In the genomic region with DNA sequence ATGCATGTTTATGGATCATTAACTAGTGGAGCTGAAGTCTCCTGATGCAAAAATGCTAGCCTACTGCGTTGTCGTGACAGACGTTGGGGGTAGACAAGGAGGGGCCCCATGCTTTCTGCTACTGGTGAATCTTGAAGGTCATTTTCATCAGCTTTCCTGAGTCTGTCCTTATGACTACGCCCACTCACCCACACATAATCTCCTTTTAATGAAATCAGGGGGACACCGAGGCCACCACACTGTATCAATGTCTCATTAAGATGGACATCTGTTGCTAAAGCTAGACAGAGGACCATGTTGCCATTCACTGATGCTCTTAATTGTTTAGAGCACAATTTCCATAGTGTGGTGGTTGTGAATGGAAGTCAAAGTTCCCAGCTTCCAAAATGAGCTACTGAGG, we compare ENCODE assay signal across 34 mouse cellular contexts.
"Had no signal": no experiment of that assay in that cellular context is flagged by ENCODE, and none has a peak within 500 bp of the region (broad histone marks: within the 10 kb centered on the region; RNA-seq: fewer than 3 reads in every experiment).

No protein-coding gene starts in this region.

- H3K4me2 ChIP-seq: heart, embryonic 11.5 days; heart, embryonic 12.5 days; heart, embryonic 13.5 days; heart, embryonic 15.5 days; hindbrain, embryonic 12.5 days; hindbrain, embryonic 14.5 days; hindbrain, embryonic 15.5 days; intestine, embryonic 15.5 days; kidney, embryonic 15.5 days had no signal

- H3K27me3 ChIP-seq: heart, embryonic 12.5 days; heart, embryonic 13.5 days; heart, embryonic 15.5 days; hindbrain, embryonic 12.5 days; hindbrain, embryonic 15.5 days; intestine, embryonic 15.5 days; kidney, embryonic 15.5 days had no signal

- H3K27ac ChIP-seq: heart, embryonic 10.5 days; heart, embryonic 13.5 days; heart, embryonic 15.5 days; hindbrain, embryonic 10.5 days; hindbrain, embryonic 12.5 days; hindbrain, embryonic 14.5 days; hindbrain, embryonic 15.5 days; hindbrain, postnatal 0 days; intestine, embryonic 15.5 days; kidney, embryonic 15.5 days; kidney, postnatal 0 days; layer of hippocampus, adult 2 months had no signal

- ATAC-seq: hindbrain, embryonic 16.5 days; hindbrain, postnatal 0 days; inflammation-experienced regulatory T-cells, adult 6 months; intestine, embryonic 15.5 days; intestine, embryonic 16.5 days; intestine, postnatal 0 days had no signal

- DNase-seq: heart, postnatal 10 days; heart, postnatal 14 days; heart, postnatal 36 days; heart, postnatal 4 days; kidney, adult 11 months; kidney, adult 18-20 months; kidney, adult 2 months; kidney, adult 8-10 months; kidney, adult 9 months; kidney, postnatal 10 days; kidney, postnatal 14 days; kidney, postnatal 25 days; kidney, postnatal 36 days; kidney, postnatal 4 days; layer of hippocampus, adult 9-11 months; layer of hippocampus, postnatal 36 days had no signal

- H3K4me3 ChIP-seq: heart, embryonic 10.5 days; heart, embryonic 12.5 days; heart, embryonic 13.5 days; heart, embryonic 15.5 days; hindbrain, embryonic 10.5 days; hindbrain, embryonic 12.5 days; hindbrain, embryonic 15.5 days; intestine, embryonic 15.5 days; kidney, embryonic 15.5 days; layer of hippocampus, adult 2 months had no signal

- H3K4me1 ChIP-seq: heart, embryonic 10.5 days; heart, embryonic 12.5 days; heart, embryonic 13.5 days; heart, embryonic 15.5 days; hindbrain, embryonic 15.5 days; intestine, embryonic 15.5 days; kidney, embryonic 15.5 days had no signal

- H3K9ac ChIP-seq: heart, embryonic 12.5 days; heart, embryonic 13.5 days; heart, embryonic 15.5 days; hindbrain, embryonic 12.5 days; hindbrain, embryonic 14.5 days; hindbrain, embryonic 15.5 days; intestine, embryonic 15.5 days; kidney, embryonic 15.5 days had no signal

- H3K36me3 ChIP-seq: heart, embryonic 10.5 days; heart, embryonic 12.5 days; heart, embryonic 13.5 days; heart, embryonic 15.5 days; hindbrain, embryonic 10.5 days; hindbrain, embryonic 12.5 days; hindbrain, embryonic 15.5 days; intestine, embryonic 15.5 days; kidney, embryonic 15.5 days had no signal

- H3K9me3 ChIP-seq: heart, embryonic 10.5 days; heart, embryonic 13.5 days; heart, embryonic 15.5 days; hindbrain, embryonic 10.5 days; hindbrain, embryonic 15.5 days; intestine, embryonic 15.5 days; kidney, embryonic 15.5 days had no signal
